Mouse (Mus musculus) CH12.LX (cell line): ENCODE data around the gene Galp. TPM values are rescaled to one million over a fixed set of nuclear protein-coding genes. Genes with fewer than 3 reads are reported as not detected.
A peak's percentile ranks its signal among the peaks of the same experiment; 100 is the strongest.

ENCODE experiments used
- DNase-seq: peaks from one replicate; pipeline ENCODE4 v3.0.0-alpha.2; 2013; ENCODE audit errors: extremely low read depth
- H3K27ac ChIP-seq: 2 replicates; pipeline ENCODE4 v1.5.1; 2012; ENCODE audit warnings: low read depth, mild to moderate bottlenecking, control low read depth, moderate library complexity; ENCODE audit not compliant: insufficient read depth
- H3K27me3 ChIP-seq: replicated peaks from 2 replicates; pipeline ENCODE3; 2012; ENCODE audit warnings: inconsistent platforms
- H3K36me3 ChIP-seq, 2 experiments: replicated peaks in 1 of 2; 2 replicates each; pipeline versions ENCODE3 to v1.6.1; 2012; ENCODE audit warnings: inconsistent platforms in 1 of 2, low read length in 1 of 2, mild to moderate bottlenecking in 1 of 2, mixed read lengths in 1 of 2, moderate library complexity in 1 of 2; ENCODE audit not compliant: control insufficient read depth in 1 of 2, insufficient read depth in 1 of 2
- H3K4me1 ChIP-seq, 2 experiments: 2 replicates each; pipeline ENCODE4 v1.6.1; 2012; ENCODE audit warnings: inconsistent platforms in 1 of 2, moderate library complexity in 1 of 2; ENCODE audit not compliant: insufficient read depth in 2 of 2, control insufficient read depth in 1 of 2
- H3K4me2 ChIP-seq: 2 replicates; pipeline ENCODE4 v1.6.1; 2012; ENCODE audit warnings: low read depth, mild to moderate bottlenecking, control low read depth; ENCODE audit not compliant: poor library complexity, insufficient read depth, severe bottlenecking
- H3K4me3 ChIP-seq, 3 experiments: fragments of 150-350 bp in 1 of 3; sonication (generic) in 1 of 3; replicated peaks in 1 of 3; 2 replicates each; pipeline versions ENCODE3 to v1.5.1; 2011 to 2012; ENCODE audit warnings: low read depth in 2 of 3, low read length in 2 of 3, mild to moderate bottlenecking in 2 of 3, moderate library complexity in 2 of 3, control low read depth in 1 of 3, improper control_type of control experiment in 1 of 3, inconsistent platforms in 1 of 3, mixed read lengths in 1 of 3; ENCODE audit not compliant: poor library complexity in 1 of 3
- H3K79me2 ChIP-seq: replicated peaks from 2 replicates; pipeline ENCODE4 v1.6.1; 2012; ENCODE audit warnings: mild to moderate bottlenecking, moderate library complexity; ENCODE audit not compliant: control insufficient read depth, poor library complexity, insufficient read depth, severe bottlenecking; ENCODE audit errors: extremely low read depth
- H3K9ac ChIP-seq: 2 replicates; pipeline ENCODE4 v1.6.1; 2012; ENCODE audit warnings: low read depth, mild to moderate bottlenecking, control low read depth, moderate library complexity; ENCODE audit not compliant: insufficient read depth
- H3K9me3 ChIP-seq: replicated peaks from 2 replicates; pipeline ENCODE3; 2012; ENCODE audit warnings: low read length, inconsistent platforms, mixed read lengths
- CHD1 ChIP-seq: IDR thresholded peaks from 2 replicates; pipeline ENCODE4 v1.6.1; 2012; ENCODE audit warnings: low read depth, low read length, improper control_type of control experiment, inconsistent platforms
- CHD2 ChIP-seq: IDR thresholded peaks from 2 replicates; pipeline ENCODE4 v1.6.1; 2011; ENCODE audit warnings: low read length, improper control_type of control experiment
- CTCF ChIP-seq, 2 experiments: IDR thresholded peaks in 1 of 2; conservative IDR thresholded peaks in 1 of 2; 2 replicates each; pipeline ENCODE4 v1.5.1; 2011 to 2012; ENCODE audit warnings: low read depth in 2 of 2, low read length in 2 of 2, improper control_type of control experiment in 1 of 2, inconsistent platforms in 1 of 2, mild to moderate bottlenecking in 1 of 2, moderate library complexity in 1 of 2
- E2F4 ChIP-seq: IDR thresholded peaks from 2 replicates; pipeline ENCODE4 v1.6.1; 2011; ENCODE audit warnings: low read depth, low read length, improper control_type of control experiment; ENCODE audit not compliant: insufficient replicate concordance
- ELF1 ChIP-seq: IDR thresholded peaks from 2 replicates; pipeline ENCODE4 v1.6.1; 2014; ENCODE audit warnings: low read depth, mild to moderate bottlenecking, inconsistent platforms, low read length, improper control_type of control experiment
- EP300 ChIP-seq: IDR thresholded peaks from 2 replicates; pipeline ENCODE4 v1.6.1; 2011; ENCODE audit warnings: low read length, improper control_type of control experiment
- HCFC1 ChIP-seq: IDR thresholded peaks from 2 replicates; pipeline ENCODE4 v1.6.1; 2012; ENCODE audit warnings: low read depth, mild to moderate bottlenecking, inconsistent platforms, low read length, improper control_type of control experiment
- JUN ChIP-seq: IDR thresholded peaks from 2 replicates; pipeline ENCODE4 v1.6.1; 2011; ENCODE audit warnings: low read depth, mild to moderate bottlenecking, low read length, improper control_type of control experiment, moderate library complexity; ENCODE audit not compliant: insufficient read depth
- JUND ChIP-seq: conservative IDR thresholded peaks from 2 replicates; pipeline ENCODE4 v1.6.1; 2011; ENCODE audit warnings: low read depth, low read length, improper control_type of control experiment
- KAT2A ChIP-seq: IDR thresholded peaks from 2 replicates; pipeline ENCODE4 v1.6.1; 2012; ENCODE audit warnings: low read length, improper control_type of control experiment, inconsistent platforms; ENCODE audit not compliant: insufficient replicate concordance
- MAFK ChIP-seq: IDR thresholded peaks from 2 replicates; pipeline ENCODE4 v1.6.1; 2011; ENCODE audit warnings: low read length, improper control_type of control experiment; ENCODE audit not compliant: insufficient replicate concordance
- MAX ChIP-seq: IDR thresholded peaks from 2 replicates; pipeline ENCODE4 v1.6.1; 2011; ENCODE audit warnings: low read length, improper control_type of control experiment
- MAZ ChIP-seq: IDR thresholded peaks from 2 replicates; pipeline ENCODE4 v1.6.1; 2012; ENCODE audit warnings: low read depth, mild to moderate bottlenecking, inconsistent platforms, low read length, improper control_type of control experiment, moderate library complexity
- MXI1 ChIP-seq: IDR thresholded peaks from 2 replicates; pipeline ENCODE4 v1.6.1; 2011; ENCODE audit warnings: mild to moderate bottlenecking, low read depth, low read length, improper control_type of control experiment
- MYC ChIP-seq: IDR thresholded peaks from 2 replicates; pipeline ENCODE4 v1.6.1; 2011; ENCODE audit warnings: low read depth, mild to moderate bottlenecking, improper control_type of control experiment, low read length
- NELFE ChIP-seq: IDR thresholded peaks from 2 replicates; pipeline ENCODE4 v1.6.1; 2011; ENCODE audit warnings: low read depth, low read length, improper control_type of control experiment
- NRF1 ChIP-seq: IDR thresholded peaks from 2 replicates; pipeline ENCODE4 v1.6.1; 2014; ENCODE audit warnings: low read depth, mild to moderate bottlenecking, inconsistent platforms, low read length, improper control_type of control experiment, moderate library complexity
- POLR2A ChIP-seq: IDR thresholded peaks from 2 replicates; pipeline ENCODE4 v1.6.1; 2011; ENCODE audit warnings: low read depth, mild to moderate bottlenecking, improper control_type of control experiment, low read length
- RAD21 ChIP-seq: IDR thresholded peaks from 2 replicates; pipeline ENCODE4 v1.6.1; 2011; ENCODE audit warnings: low read depth, mild to moderate bottlenecking, low read length, improper control_type of control experiment, moderate library complexity
- RCOR1 ChIP-seq: conservative IDR thresholded peaks from 2 replicates; pipeline ENCODE4 v1.6.1; 2012; ENCODE audit warnings: low read depth, mild to moderate bottlenecking, inconsistent platforms, low read length, improper control_type of control experiment
- SIN3A ChIP-seq: IDR thresholded peaks from 2 replicates; pipeline ENCODE4 v1.6.1; 2012; ENCODE audit warnings: low read length, improper control_type of control experiment, inconsistent platforms
- SMC3 ChIP-seq: IDR thresholded peaks from 2 replicates; pipeline ENCODE4 v1.6.1; 2011; ENCODE audit warnings: low read depth, low read length, improper control_type of control experiment
- UBTF ChIP-seq: IDR thresholded peaks from 2 replicates; pipeline ENCODE4 v1.6.1; 2012; ENCODE audit warnings: low read depth, mild to moderate bottlenecking, inconsistent platforms, low read length, improper control_type of control experiment, moderate library complexity
- USF1 ChIP-seq: IDR thresholded peaks from 2 replicates; pipeline ENCODE4 v1.6.1; 2014; ENCODE audit warnings: low read depth, mild to moderate bottlenecking, inconsistent platforms, low read length, improper control_type of control experiment
- USF2 ChIP-seq: conservative IDR thresholded peaks from 2 replicates; pipeline ENCODE4 v1.6.1; 2011; ENCODE audit warnings: low read depth, low read length, improper control_type of control experiment
- ZC3H11A ChIP-seq: IDR thresholded peaks from 2 replicates; pipeline ENCODE4 v1.6.1; 2012; ENCODE audit warnings: low read depth, mild to moderate bottlenecking, inconsistent platforms, low read length, improper control_type of control experiment
- ZKSCAN1 ChIP-seq: IDR thresholded peaks from 2 replicates; pipeline ENCODE4 v1.6.1; 2012; ENCODE audit warnings: low read depth, inconsistent platforms, low read length, improper control_type of control experiment, borderline replicate concordance
- ZMIZ1 ChIP-seq: IDR thresholded peaks from 2 replicates; pipeline ENCODE4 v1.6.1; 2012; ENCODE audit warnings: low read depth, mild to moderate bottlenecking, inconsistent platforms, low read length, improper control_type of control experiment
- ZNF384 ChIP-seq: IDR thresholded peaks from 2 replicates; pipeline ENCODE4 v1.6.1; 2012; ENCODE audit warnings: low read depth, low read length, improper control_type of control experiment, inconsistent platforms
- dilution Hi-C: fragments of 300-500 bp; cut with MboI; formaldehyde crosslinking; loops from 2 replicates; pipeline ENCODE4 v1.14.3; 2020; ENCODE audit warnings: low sequenced_read_pairs; ENCODE audit not compliant: extremely low pct_unique_long_range_greater_than_20kb, extremely low pct_ligation_motif_present
- in situ Hi-C: fragments of 300-500 bp; cut with MboI; formaldehyde crosslinking; loops from 3 replicates; pipeline ENCODE4 v1.14.3; 2019; ENCODE audit warnings: low sequenced_read_pairs, low pct_ligation_motif_present, low pct_unique_long_range_greater_than_20kb, mixed read lengths
- polyA plus RNA-seq: library from polyadenylated mRNA; unstranded; fragments of >175 nt; gene quantifications from 2 replicates; pipeline ENCODE4 v1.2.1, GENCODE M21; 2012; ENCODE audit warnings: low read depth; ENCODE audit not compliant: insufficient read length
- total RNA-seq, 2 experiments: library from RNA; depleted of rRNA; stranded (reverse); fragments of 300-350 nt in 1 of 2; fragments of >200 nt in 1 of 2; gene quantifications; 2 replicates each; pipeline ENCODE4 v1.2.3; 2012 to 2014

Galp gene
- total and polyA plus RNA-seq, 3 experiments, result not detected

DNA sequence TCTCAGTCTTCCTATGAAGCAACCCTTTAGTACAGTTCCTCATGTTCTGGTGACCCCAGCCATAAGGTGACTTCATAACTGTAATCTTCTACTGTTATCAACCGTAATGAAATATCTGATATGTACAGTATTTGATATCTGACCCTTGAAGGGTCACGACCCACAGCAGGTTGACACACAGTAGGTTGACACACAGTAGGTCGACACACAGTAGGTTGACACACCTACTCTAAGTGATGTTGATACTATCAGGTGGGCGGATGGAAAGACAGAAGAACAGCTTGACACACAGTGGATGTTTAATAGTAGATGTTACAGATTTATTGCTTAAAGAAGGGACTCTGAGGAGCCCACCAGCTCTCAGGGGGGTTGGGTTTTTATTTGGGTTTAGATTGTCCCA, 66.1 kb downstream of the Galp start:
- Histone ChIP-seq H3K9me3 (no peaks in the 10 kb centered on the region), H3K27me3 (peaks cover 36% of the 10 kb centered on the region), H3K4me3 (no peak overlapping the region), H3K9ac (no peak overlapping the region), H3K4me2 (no peak overlapping the region), H3K79me2 (no peaks in the 10 kb centered on the region), H3K27ac (no peak overlapping the region), H3K36me3 (no peaks in the 10 kb centered on the region), H3K4me1 (no peaks in the 10 kb centered on the region)
- no peak for DNase-seq
- in situ Hi-C loops, result no loop called here
- dilution Hi-C loops, result no loop called here
- no peak for TF ChIP-seq MAX
- TF ChIP-seq E2F4, result no peak
- peak; percentile 80 for TF ChIP-seq ZKSCAN1

DNA sequence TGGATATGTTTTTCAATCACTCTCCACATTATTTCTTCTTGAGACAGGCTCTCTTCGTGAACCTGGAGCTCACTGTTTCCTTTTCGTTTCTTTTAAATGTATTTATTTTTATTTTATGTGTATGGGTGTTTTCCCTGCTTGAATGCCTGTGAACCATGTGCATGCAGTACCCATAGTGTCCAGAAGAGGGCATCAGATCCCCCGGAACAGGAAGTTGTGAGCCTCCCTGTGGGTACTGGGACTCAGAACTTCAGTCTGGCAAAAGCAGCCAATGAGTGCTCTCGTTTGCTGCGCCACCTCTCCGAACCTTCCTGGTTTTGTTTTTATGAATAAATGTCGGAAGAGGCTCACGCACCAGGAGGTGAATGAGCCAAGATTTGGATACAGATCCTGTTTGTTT, 68.8 kb downstream of the Galp start:
- H3K36me3 ChIP-seq, result no peaks in the 10 kb centered on the region
- no peaks in the 10 kb centered on the region for H3K79me2 ChIP-seq
- H3K9me3 ChIP-seq, result no peaks in the 10 kb centered on the region
- dilution Hi-C loops, result no loop called here
- H3K4me2 ChIP-seq, result no peak overlapping the region
- no peak for TF ChIP-seq MYC
- no peak for TF ChIP-seq CHD2
- TF ChIP-seq SMC3, result peak; percentile 22; the same call in 1 of the 2 replicates
- no peak for TF ChIP-seq USF2
- no peak for TF ChIP-seq ZNF384
- TF ChIP-seq USF1, result no peak
- no peak for TF ChIP-seq ZMIZ1
- no peak for TF ChIP-seq SIN3A
- no peak for TF ChIP-seq MAZ
- no peak for TF ChIP-seq EP300
- peak; percentile 52 to 59 for TF ChIP-seq CTCF (conservative IDR thresholded peaks at IDR 0.05 in 1 of 2, IDR thresholded peaks at IDR 0.05 in 1 of 2; ENCODE audit: low read depth in 2 of 2, low read length in 2 of 2)
- no peak for TF ChIP-seq POLR2A
- TF ChIP-seq RCOR1, result no peak
- no peak for TF ChIP-seq ZC3H11A
- TF ChIP-seq NRF1, result no peak
- no peak for TF ChIP-seq MAX
- TF ChIP-seq JUN, result no peak
- no peak for TF ChIP-seq UBTF
- peak; percentile 70 for TF ChIP-seq ELF1
- TF ChIP-seq CHD1, result no peak
- no peak for TF ChIP-seq JUND
- no peak for TF ChIP-seq MAFK
- TF ChIP-seq MXI1, result no peak
- peak; percentile 21; the same call in 1 of the 2 replicates for TF ChIP-seq HCFC1
- TF ChIP-seq RAD21, result no peak; the same call in 1 of the 2 replicates
- TF ChIP-seq NELFE, result no peak
- TF ChIP-seq KAT2A, result no peak
- H3K4me3 ChIP-seq, result no peak overlapping the region
- no peak overlapping the region for H3K9ac ChIP-seq
- H3K4me1 ChIP-seq, result no peaks in the 10 kb centered on the region
- in situ Hi-C loops, result no loop called here
- DNase-seq, result peak; percentile 46
- H3K27ac ChIP-seq, result no peak overlapping the region
- peaks cover 18% of the 10 kb centered on the region for H3K27me3 ChIP-seq
